Mouse (Mus musculus): Measurements from ENCODE around the gene Gfod2. TPM values are rescaled to one million over a fixed set of nuclear protein-coding genes. Genes with fewer than 3 reads are reported as not detected.

The Gfod2 gene
- polyA plus RNA-seq, 1 experiment, result 4.1 TPM

DNA sequence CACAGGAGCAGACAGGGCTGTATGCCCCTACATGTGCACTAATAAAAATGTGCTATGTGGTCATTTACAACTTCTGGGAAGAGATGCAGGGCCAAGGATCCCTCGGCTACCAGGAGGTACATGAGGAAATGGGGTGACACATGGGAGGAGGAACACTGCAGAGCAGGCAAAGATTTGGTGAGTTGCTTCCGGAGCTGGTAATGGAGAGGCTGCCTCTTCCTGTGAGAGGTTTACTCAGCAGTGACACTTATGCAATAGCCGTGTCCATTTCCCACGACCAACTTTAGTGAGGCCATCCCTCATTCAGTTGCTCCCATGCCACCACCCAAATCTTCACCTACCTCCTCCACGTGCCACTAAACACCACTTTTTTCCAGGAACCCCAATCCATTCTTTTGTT is 21.8 kb upstream of the Gfod2 start:
- Histone ChIP-seq H3K4me1 (ENCODE audit: control insufficient read depth, insufficient read depth, insufficient read length, low read length) (no peaks in the 10 kb centered on the region), H3K4me3 (ENCODE audit: insufficient read depth, low read depth, low read length) (no peak overlapping the region), H3K27ac (replicated peaks; ENCODE audit: low read depth, low read length) (no peak overlapping the region)

DNA sequence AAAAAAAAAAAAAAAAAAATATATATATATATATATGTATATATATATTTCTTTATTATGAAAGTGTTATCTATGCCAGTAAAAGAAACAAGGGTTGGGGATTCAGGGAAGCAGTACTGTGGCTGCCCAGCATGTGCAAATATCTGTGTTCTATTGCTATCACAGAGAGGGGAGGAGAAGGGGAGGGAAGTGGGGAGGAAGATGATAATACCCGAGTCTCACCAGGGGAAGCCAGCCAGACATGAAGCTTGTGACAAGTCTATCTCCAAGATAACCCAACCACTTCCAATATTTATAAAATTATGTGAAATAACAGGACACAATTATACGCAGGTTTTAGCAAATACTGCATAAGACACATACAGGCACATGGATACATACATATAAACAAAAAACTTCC is 19.4 kb upstream of the Gfod2 start:
- 0 out of 2 replicates have a peak, but pooled peaks cover 3% of the 10 kb centered on the region for H3K4me1 ChIP-seq (ENCODE audit: control insufficient read depth, insufficient read depth, insufficient read length, low read length)
- H3K27ac ChIP-seq (replicated peaks; ENCODE audit: low read depth, low read length), result no peak overlapping the region
- H3K4me3 ChIP-seq (ENCODE audit: insufficient read depth, low read depth, low read length), result no peak overlapping the region

DNA sequence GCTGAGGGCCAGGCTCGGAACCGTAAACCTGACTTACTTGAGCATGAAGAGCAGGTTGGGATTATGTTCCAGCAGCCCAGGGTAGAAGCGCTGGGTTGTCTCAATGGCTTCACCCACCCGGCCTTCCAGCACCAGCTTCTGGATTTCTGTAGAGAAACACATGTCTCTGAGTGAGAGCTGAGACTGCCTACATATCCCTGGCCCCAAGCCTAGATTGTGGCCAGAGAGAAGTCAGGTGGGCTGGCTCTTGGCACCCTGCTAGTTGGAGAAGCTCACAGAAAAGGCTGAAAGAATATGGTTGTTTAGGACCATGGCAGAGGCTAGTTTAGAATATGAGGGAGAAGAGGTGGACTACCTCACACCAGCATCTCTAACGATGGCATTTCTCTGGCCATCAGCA is 16.0 kb upstream of the Gfod2 start:
- no peak overlapping the region for H3K4me3 ChIP-seq (ENCODE audit: insufficient read depth, low read depth, low read length)
- 0 out of 2 replicates have a peak, but pooled peaks cover 3% of the 10 kb centered on the region for H3K4me1 ChIP-seq (ENCODE audit: control insufficient read depth, insufficient read depth, insufficient read length, low read length)
- no peak overlapping the region for H3K27ac ChIP-seq (replicated peaks; ENCODE audit: low read depth, low read length)

- no peak overlapping the region for H3K4me3 ChIP-seq (ENCODE audit: insufficient read depth, low read depth, low read length)
- H3K27ac ChIP-seq (replicated peaks; ENCODE audit: low read depth, low read length), result no peak overlapping the region
Observed at GRCm38 (mm10) chr8:105773441-105773861, 15.0 kb upstream of the Gfod2 start.

GRCm38 (mm10) chr8:105771398-105772175 is 13.1 kb upstream of the Gfod2 start:
- Histone ChIP-seq H3K27ac (replicated peaks; ENCODE audit: low read depth, low read length) (no peak overlapping the region), H3K4me1 (ENCODE audit: control insufficient read depth, insufficient read depth, insufficient read length, low read length) (peaks cover 9% of the 10 kb centered on the region), H3K4me3 (ENCODE audit: insufficient read depth, low read depth, low read length) (no peak overlapping the region)

More at GRCm38 (mm10) chr8:105773441-105773861, 15.0 kb upstream of the Gfod2 start:
- H3K4me1 ChIP-seq (ENCODE audit: control insufficient read depth, insufficient read depth, insufficient read length, low read length), result peaks cover 7% of the 10 kb centered on the region

- Histone ChIP-seq H3K4me3 (ENCODE audit: insufficient read depth, low read depth, low read length) (no peak overlapping the region), H3K27ac (replicated peaks; ENCODE audit: low read depth, low read length) (no peak overlapping the region), H3K4me1 (ENCODE audit: control insufficient read depth, insufficient read depth, insufficient read length, low read length) (peaks cover 9% of the 10 kb centered on the region)
Observed at GRCm38 (mm10) chr8:105770609-105771008, 12.1 kb upstream of the Gfod2 start.

DNA sequence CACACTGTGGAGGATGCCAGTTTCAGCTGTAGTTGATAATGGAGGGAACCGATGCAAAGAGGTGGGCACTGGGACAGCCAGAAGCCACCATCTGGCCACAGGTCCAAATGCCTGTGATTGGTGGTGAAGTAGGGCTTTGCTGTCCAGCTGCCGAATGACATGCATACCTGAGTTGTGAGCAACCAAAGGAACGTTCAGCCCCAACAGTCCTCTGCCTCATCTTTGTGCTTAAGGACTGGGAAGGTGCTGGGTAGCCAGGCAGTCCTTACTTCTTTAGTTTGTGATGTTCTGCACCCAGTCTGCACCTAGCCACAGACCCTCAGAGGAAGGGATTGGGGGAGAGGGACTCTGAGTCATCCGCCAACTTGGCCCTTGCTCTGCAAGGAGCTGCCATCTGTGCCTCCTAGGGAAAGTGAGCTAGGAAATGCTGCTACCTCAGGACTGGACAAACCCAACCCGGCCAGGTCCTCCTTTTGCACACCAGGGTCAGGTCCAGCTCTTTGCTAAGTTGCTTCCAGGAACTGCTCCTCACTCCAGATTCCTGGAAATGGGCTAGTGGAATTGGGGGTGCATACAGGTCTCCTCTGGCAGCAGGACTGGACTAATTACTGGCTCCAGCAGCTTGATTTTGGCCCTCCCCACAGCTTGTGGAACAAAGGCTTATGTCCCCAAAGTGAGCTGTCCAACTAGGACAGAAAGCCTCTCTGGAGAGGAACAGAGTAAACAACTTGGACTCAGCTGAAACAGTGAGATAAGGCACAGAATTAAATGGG is 10.2 kb upstream of the Gfod2 start:
- no peak overlapping the region for H3K27ac ChIP-seq (replicated peaks; ENCODE audit: low read depth, low read length)
- H3K4me3 ChIP-seq (ENCODE audit: insufficient read depth, low read depth, low read length), result no peak overlapping the region
- H3K4me1 ChIP-seq (ENCODE audit: control insufficient read depth, insufficient read depth, insufficient read length, low read length), result peaks cover 7% of the 10 kb centered on the region

DNA sequence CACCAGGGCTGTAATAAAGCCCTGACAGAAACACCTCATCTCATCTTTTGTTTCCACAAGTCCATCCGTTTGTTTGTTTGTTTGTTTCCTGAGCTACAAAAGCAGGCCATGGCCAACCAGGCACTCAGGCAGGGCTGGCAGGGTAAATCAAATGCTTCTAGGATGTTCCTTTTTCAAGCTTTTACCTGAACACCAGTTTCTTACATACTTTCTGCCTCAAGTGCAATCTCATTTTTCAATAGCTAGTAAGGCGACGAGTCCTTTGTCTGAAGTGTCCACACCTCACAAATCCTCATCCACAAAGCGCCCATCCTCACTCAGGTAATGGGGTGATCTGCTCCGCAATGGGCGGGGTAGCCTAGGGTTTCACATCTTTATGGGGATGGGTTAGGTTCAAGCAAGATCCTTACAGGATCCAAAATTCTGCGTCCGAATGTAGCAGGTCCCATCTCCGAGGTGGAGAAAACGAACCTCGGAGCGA is 628 bp downstream of the Gfod2 start:
- Histone ChIP-seq H3K4me3 (ENCODE audit: insufficient read depth, low read depth, low read length) (peak overlapping the region; percentile 94), H3K27ac (replicated peaks; ENCODE audit: low read depth, low read length) (peak overlapping the region; percentile 11; the same call in 1 of the 2 replicates)

DNA sequence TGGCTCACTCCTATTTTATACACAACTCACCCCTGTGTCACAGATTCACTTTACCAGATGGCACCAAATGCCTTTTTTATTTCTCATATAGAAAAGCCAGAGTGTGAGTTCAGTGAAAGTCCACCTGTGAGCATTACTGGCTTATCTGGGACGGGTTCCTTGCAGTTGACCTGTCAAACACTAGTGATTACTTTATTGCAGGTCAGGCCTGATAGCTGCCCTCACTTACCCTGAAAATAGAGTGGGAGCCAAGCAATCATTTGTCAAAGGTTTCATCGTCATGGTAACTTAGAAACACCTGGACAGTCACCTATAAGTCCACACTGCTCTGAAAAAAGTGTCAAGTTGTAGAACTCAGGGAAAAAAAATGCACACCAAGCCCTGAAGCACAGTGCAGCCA is 3.8 kb downstream of the Gfod2 start:
- no peak overlapping the region for H3K27ac ChIP-seq (replicated peaks; ENCODE audit: low read depth, low read length)

More for the DNA sequence above, 628 bp downstream of the Gfod2 start:
- H3K4me1 ChIP-seq (ENCODE audit: control insufficient read depth, insufficient read depth, insufficient read length, low read length), result 0 out of 2 replicates have a peak, but pooled peaks cover 5% of the 10 kb centered on the region

DNA sequence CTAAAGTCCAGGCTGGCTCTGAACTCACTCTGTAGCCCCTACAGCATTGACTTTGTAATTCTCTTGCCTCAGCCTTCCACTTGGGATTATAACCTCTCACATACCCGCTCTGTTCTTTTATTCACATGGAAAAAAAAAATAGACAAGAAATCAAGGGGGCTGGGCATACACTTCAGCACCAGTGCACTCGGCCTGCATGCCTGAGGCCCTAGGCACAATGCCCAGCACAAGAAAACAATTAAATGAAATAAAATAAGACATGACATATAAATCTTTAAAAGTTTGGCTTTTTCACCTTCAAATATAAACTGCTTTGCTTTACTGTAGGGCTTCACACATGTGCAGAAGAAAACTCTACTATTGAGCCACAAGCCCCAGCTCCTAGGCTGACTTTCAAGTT is 4.5 kb downstream of the Gfod2 start:
- H3K27ac ChIP-seq (replicated peaks; ENCODE audit: low read depth, low read length), result no peak overlapping the region
- H3K4me1 ChIP-seq (ENCODE audit: control insufficient read depth, insufficient read depth, insufficient read length, low read length), result peaks cover 10% of the 10 kb centered on the region
- no peak overlapping the region for H3K4me3 ChIP-seq (ENCODE audit: insufficient read depth, low read depth, low read length)

More for the DNA sequence above, 3.8 kb downstream of the Gfod2 start:
- Histone ChIP-seq H3K4me1 (ENCODE audit: control insufficient read depth, insufficient read depth, insufficient read length, low read length) (peaks cover 15% of the 10 kb centered on the region), H3K4me3 (ENCODE audit: insufficient read depth, low read depth, low read length) (no peak overlapping the region)

- Histone ChIP-seq H3K4me3 (ENCODE audit: insufficient read depth, low read depth, low read length) (no peak overlapping the region), H3K4me1 (ENCODE audit: control insufficient read depth, insufficient read depth, insufficient read length, low read length) (peaks cover 16% of the 10 kb centered on the region), H3K27ac (replicated peaks; ENCODE audit: low read depth, low read length) (peak overlapping the region; percentile 76)
Observed at GRCm38 (mm10) chr8:105750606-105751005, 7.9 kb downstream of the Gfod2 start.

DNA sequence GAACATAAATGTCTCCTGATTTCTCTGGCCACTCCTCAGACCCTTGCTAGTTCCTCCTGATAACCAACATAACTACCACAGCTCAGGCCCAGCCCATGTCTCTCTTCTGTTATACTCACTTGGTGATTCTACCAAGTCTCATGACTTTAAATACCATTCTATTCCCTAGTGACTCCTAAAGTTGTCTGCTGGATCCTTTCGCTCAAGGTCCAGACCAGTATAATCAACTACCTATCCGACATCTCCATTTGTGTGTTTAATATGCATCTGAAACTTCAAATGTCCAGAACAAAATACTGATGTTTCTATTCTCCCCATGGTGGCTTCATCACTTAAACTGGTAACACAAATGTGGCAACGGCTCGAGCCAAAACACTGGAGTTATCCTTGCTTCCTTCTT is 15.2 kb downstream of the Gfod2 start:
- Histone ChIP-seq H3K27ac (replicated peaks; ENCODE audit: low read depth, low read length) (peak overlapping the region; percentile 51; the same call in 1 of the 2 replicates), H3K4me3 (ENCODE audit: insufficient read depth, low read depth, low read length) (no peak overlapping the region), H3K4me1 (ENCODE audit: control insufficient read depth, insufficient read depth, insufficient read length, low read length) (peaks cover 15% of the 10 kb centered on the region)

DNA sequence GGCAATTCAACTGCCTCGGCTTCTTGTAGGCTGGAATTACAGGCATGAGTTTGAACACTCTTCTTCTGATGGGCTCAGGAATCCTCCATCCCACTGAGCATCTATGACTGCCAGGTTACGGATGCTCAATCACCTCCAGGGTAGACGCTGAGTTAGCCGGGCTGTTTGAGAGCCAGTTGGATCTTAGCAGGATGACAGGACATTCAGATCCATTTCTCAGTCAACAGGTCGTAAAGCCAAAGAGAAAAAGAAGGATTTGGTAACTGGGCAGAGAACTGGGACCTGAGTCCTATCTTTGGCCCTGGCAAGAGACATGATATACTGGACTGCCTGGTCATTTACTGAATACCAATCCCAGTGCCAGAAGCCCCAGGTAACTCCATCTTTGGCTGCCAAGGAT is 19.2 kb downstream of the Gfod2 start:
- Histone ChIP-seq H3K27ac (replicated peaks; ENCODE audit: low read depth, low read length) (no peak overlapping the region), H3K4me1 (ENCODE audit: control insufficient read depth, insufficient read depth, insufficient read length, low read length) (peaks cover 13% of the 10 kb centered on the region), H3K4me3 (ENCODE audit: insufficient read depth, low read depth, low read length) (no peak overlapping the region)

DNA sequence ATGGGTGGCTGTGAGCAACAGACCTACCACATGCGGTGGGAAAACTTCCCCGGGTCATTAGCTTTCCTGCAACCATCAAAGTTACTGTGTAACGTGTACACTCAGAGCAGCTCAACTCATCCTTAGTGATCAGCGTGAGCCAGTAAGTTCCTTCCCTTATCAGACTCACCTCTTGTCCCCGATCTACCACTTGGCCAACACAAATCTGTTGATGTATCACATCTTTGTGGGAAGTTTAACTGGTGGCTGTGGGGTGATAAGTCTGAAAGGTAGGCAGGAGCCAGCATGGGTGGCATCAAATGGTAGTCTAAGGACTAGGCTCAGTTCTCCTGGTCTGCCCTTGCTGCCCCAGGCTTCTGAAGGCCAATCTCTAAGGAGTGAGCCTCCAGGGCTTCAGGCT is 26.3 kb downstream of the Gfod2 start:
- no peak overlapping the region for H3K4me3 ChIP-seq (ENCODE audit: insufficient read depth, low read depth, low read length)
- no peak overlapping the region for H3K27ac ChIP-seq (replicated peaks; ENCODE audit: low read depth, low read length)
- H3K4me1 ChIP-seq (ENCODE audit: control insufficient read depth, insufficient read depth, insufficient read length, low read length), result no peaks in the 10 kb centered on the region

- peak overlapping the region; percentile 38 for H3K4me3 ChIP-seq (ENCODE audit: insufficient read depth, low read depth, low read length)
- peaks cover 5% of the 10 kb centered on the region; the same call in 1 of the 2 replicates for H3K4me1 ChIP-seq (ENCODE audit: control insufficient read depth, insufficient read depth, insufficient read length, low read length)
Observed at GRCm38 (mm10) chr8:105727397-105728124, 30.9 kb downstream of the Gfod2 start.

More at GRCm38 (mm10) chr8:105727397-105728124, 30.9 kb downstream of the Gfod2 start:
- H3K27ac ChIP-seq (replicated peaks; ENCODE audit: low read depth, low read length), result peak overlapping the region; percentile 76

All from brown adipose tissue, adult 24 weeks (tissue).